Mouse (Mus musculus): Measurements from ENCODE around the gene Wdr6.
A peak's percentile ranks its signal among the peaks of the same experiment; 100 is the strongest.
"Not testable (repeated sequence)": the region's sequence is repeated elsewhere in the genome, so short reads cannot be mapped to it uniquely, and the experiment has no call there.

Gene Wdr6

DNA sequence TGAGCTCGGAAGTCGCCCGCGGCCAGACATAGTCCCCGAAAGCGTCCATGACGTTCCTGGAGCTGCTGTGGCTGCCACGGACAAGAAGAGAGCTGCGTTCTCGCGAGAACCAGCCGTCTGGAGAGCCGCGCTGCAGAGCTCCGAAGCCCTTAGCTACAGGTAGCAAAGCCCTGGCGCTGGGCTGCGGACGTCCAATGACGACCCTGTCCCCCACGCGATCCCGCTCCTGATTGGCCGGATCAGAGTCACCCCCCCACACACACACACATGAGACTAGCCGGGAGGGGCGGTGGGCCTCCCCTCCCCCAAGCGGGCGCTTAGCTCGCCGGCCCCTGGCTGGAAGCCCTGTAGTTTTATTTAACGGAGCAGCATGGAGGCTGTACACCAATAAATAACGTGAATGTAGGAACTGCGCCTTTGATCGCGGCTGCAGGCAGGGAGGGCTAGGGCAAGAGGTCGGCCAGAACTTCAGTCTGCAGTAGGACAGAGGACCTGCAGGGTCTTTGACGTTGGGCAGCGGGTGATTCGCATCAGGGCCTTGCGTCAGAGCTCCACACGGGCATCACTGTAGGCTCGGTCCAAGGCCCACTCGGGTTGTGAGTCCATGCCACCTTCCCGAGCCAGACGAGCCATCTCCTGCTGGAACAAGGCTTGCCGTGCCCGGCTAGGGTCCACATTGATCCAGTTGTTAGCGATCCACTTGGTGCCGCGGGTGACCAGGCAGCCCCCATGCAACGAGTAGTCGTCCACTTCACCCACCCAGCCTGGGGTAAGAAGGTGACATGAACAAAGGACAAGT lies at the start of gene Wdr6:
Wdr6 (minus strand) TSS at position 195 of the 799 bp plus-strand sequence.
- peak; percentile 95 to 97 for DNase-seq

DNA sequence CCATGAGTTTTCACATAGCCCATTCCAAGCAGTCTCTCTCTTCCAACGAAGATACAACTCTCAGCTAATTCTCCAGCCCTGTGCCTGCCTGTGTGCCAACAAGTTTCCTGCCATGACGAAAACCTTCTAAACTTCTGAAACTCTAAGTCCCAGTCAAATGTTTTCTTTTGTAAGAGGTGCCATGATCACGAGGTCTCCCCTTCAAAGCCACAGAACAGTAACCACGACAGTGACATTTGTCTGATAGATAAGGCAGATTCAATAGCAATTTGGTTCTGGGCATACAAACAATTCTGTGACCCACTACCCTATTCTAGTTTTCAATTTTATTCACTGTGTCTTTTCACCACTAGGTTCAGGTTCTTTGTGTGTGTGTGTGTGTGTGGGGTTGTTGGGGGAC lies 49.6 kb upstream of the Wdr6 start:
- DNase-seq, result no peak

- DNase-seq, result peak in 1 of 2 experiments; percentile 19
Measured at GRCm38 (mm10) chr9:108626498-108626897, 48.0 kb upstream of the Wdr6 start.

GRCm38 (mm10) chr9:108617301-108617700 lies 38.8 kb upstream of the Wdr6 start:
- DNase-seq, result no peak

- no peak for DNase-seq
Measured at GRCm38 (mm10) chr9:108611488-108611887, 32.9 kb upstream of the Wdr6 start.

- no peak for DNase-seq
Measured at GRCm38 (mm10) chr9:108608889-108609288, 30.4 kb upstream of the Wdr6 start.

- not testable (repeated sequence) for DNase-seq
Measured at GRCm38 (mm10) chr9:108607929-108608328, 29.4 kb upstream of the Wdr6 start.

DNA sequence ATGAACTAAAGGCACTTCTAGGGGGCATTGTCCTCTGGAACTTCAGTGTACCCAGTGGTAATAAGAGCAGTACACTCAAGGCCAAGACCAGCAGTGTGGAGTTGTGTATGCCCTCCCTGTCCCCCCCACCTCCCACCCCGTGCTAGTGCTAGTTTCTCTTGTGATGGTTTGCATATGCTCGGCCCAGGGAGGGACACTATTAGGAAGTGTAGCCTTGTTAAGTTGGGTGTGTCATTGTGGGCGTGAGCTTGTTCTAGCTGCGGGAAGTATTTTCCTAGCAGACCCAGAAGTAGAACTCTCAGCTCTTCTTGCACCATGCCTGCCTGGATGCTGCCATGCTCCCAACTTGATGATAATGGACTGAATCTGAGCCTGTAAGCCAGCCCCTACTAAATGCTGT lies 23.4 kb upstream of the Wdr6 start:
- no peak for DNase-seq

- no peak for DNase-seq
Measured at GRCm38 (mm10) chr9:108600011-108600410, 21.5 kb upstream of the Wdr6 start.

DNA sequence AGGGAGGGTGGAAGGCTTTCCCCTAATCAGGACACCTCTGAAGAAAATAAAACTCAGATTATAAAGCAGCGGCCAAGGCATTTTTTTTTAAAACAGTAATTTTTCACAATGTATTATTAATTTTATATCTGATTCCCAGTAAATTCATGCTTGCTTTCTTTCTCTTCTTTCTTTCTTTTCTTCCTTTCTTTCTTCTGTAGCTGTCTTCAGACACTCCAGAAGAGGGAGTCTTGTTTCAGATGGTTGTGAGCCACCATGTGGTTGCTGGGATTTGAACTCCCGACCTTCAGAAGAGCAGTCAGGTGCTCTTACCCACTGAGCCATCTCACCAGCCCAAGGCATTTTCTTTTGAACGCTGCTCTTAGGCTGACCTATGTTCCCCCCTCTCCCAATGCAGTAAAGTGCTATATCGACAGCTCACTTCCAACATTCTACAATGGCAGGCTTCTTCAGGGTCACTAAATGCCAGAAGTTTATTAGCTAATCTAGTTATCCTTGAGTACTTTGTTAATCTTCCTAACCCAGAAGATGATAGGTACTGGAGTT lies 20.6 kb upstream of the Wdr6 start:
- no peak for DNase-seq

- peak; percentile 77 to 85 for DNase-seq
Measured at GRCm38 (mm10) chr9:108596998-108597764, 18.6 kb upstream of the Wdr6 start, which contains the start of gene P4htm. P4htm (minus strand) TSS chr9:108597667.

DNA sequence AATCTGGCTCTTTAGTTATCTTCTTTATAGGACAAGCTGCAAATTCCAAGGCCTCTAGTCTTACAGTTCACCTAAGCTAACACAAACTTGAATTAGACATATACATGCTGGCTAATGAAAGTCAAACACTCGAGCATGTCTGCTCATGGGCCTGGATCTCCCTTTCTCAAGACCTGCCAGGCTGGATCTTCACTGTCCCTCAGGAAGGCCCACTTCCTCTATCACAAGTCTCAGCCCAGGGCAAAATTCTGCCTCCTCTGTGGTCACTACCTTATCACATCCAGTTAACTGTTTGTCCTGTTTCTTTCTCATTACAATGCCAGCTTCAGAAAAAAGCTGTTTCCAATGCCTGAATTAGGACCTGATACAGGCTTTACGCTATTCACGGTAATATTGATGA lies 15.8 kb upstream of the Wdr6 start:
- DNase-seq, result no peak

DNA sequence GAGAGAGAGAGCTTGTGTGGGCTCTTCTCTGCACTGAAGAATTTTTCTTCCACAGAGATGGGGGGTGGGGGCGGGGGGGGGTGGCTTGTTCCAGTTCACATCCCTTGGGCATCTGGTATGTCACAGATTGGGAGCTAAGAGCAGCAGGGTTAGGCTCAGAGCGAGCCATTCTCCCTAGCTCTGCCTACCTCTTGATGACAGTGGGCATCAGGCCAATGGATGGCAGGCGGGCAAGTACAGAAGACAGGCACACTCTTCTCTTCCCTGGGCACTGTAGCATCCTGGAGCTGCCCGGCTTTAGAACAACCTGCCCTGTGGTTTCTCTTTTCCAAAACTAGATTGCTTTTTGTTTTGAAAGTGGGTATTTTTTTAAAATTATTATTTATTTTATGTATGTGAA lies 12.9 kb upstream of the Wdr6 start:
- no peak for DNase-seq

DNA sequence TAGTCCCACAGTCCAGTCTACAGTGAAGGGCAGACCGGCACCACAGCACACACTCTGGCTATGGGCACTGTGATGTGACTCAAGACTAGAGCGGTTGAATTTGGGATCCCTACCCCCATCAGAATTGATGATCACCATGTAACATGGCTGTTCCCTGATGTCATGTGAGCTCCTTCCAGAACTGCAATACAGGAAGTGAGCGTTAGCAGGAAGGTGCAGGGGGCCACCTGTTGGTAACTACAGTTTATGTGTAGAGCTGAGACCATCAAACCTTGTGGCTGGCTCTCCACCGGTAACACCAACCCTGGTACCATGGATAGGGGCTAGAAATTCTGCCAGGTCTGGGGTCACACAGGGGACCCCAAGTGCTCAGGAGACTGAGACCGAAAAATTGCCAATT lies 10.7 kb upstream of the Wdr6 start:
- peak in 1 of 2 experiments; percentile 49 for DNase-seq

DNA sequence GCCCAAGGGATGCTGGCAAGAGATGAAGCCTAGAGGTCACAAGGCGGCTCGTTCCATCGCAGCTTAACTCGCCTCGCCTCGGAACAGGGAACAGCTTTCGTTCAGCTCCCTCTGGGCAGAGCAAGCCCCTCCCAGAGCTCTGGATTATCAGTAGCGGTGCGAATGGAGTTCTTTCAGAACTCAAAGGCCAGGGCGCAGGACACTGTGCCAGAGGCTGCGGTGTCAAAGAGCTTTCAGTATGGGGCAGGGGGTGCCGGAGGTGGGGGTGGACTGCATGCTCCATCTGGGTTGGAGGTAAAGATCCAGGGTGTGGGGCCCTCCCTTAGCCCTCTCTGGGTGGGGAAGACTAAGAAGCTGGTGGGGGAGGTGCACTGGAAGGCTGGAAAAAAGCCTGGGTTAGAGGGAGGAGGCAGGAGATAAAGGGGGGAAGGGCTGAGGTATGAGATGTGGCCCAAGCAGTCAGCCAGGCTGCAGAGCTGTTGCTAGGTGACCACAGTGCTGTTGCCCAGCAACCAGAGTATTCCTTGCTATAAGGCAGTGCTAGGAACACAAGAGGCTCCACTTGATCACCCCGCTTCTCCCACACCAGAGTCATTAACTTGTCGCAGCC lies 9.1 kb upstream of the Wdr6 start:
- DNase-seq, result peak; percentile 83 to 90

DNA sequence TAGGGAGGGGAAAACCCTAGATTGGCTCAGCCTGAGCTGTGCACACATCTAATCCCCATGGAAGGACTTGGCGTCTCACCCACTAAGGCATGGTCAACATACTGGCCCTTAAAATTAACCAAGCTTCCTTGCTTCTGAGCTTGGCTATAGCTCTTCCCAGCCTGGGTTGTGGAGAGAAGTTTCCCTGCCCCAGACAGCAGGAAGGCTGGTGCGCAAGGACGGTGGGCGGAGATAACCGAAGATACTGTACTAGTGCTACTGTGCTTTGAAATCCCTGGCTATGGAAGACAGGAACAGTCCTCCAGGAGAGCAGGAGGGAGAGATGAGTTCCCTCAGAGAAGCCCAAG lies 778 bp upstream of the Wdr6 start:
- DNase-seq, result peak in 1 of 2 experiments; percentile 22

- DNase-seq, result peak; percentile 73 to 81
Measured at GRCm38 (mm10) chr9:108577934-108578544, 500 bp downstream of the Wdr6 start.

DNA sequence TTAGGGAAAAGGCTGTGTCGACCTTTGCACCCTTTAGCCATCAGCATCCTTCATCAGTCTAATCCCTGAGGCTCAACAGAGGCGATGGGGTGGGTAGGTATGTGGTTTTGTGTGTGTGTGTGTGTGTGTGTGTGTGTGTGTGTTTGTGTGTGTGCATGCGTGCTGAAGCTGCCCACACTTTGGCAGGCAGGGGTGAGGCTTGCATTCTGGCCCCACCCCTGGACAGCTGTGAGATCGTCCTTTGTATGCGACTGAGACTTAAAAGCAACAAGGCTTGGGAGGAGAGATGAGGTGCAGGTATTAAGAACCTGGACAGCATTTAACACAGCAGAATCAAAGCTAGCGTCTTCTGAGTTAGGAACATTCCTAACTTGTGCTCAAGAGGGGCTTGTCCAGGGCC lies 1.5 kb downstream of the Wdr6 start:
- no peak for DNase-seq

- no peak for DNase-seq
Measured at GRCm38 (mm10) chr9:108575321-108576297, 2.9 kb downstream of the Wdr6 start.

DNA sequence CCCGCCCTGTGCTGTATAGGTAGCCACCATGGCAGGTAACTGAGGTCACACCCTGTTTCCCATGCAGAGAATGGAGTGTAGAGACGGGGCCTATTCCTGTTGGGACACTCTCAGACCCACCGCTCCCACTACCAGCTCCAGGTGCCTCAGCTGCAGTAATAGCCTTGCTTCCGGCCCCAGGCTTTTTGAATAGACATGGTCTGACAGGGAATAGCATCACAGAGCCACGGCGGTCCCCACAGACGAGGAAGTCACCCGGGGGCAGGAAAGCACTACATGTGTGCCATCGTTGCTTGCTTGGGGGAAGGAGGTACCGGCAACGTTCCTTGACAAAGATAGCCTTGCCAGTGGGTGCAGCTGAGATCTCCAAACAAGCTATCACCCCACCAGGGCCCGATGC lies 3.6 kb downstream of the Wdr6 start:
- DNase-seq, result no peak

All from kidney, postnatal 4 days (tissue).